Comparison of ENCODE assay signal across 10 mouse cellular contexts in the genomic region with DNA sequence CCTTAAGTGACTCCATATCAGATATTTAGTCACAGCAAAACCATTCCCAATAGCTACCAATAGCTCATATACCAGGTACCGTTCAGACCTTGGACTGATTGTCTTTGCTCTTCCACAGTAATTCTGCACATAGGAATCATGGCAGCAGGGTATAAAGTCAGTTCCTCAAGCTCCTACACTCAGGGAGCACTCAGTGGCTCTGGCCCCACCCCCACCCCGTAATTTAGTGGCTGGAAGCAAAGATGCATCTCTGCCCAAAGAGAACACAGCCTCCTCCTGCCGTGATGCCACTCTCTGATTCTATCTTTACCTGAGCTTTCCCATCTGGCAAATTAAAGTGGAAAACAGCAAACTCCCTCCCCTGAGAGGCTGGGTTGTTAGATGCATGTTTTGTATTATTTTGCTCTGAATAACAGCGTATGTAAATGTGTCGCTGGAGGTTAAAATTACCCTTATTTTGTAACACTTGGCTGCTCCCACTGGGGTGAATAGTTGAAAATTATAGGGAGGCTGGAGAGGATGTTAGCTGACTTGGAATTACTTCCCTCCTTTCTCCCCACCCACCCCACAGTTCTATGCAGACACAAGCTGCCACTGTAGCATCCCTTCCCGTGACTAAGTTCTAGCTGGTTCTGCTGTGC. TPM values are rescaled to one million over a fixed set of nuclear protein-coding genes. Genes with fewer than 3 reads are reported as not detected.
DNase-seq lines count a peak whose midpoint lies in the region; ATAC-seq and TF ChIP-seq lines count a peak whose summit lies in the region.
"Had no signal": no experiment of that assay in that cellular context is flagged by ENCODE, and none has a peak within 500 bp of the region (broad histone marks: within the 10 kb centered on the region; RNA-seq: fewer than 3 reads in every experiment).

No protein-coding gene starts in this region.

- no peaks in the 10 kb centered on the region for H3K36me3 ChIP-seq in midbrain, embryonic 10.5 days
- H3K36me3 ChIP-seq in midbrain, postnatal 0 days (ENCODE audit: insufficient read depth, low read length): no peaks in the 10 kb centered on the region
- H3K36me3 ChIP-seq in forebrain, embryonic 16.5 days (ENCODE audit: control insufficient read depth, insufficient read depth): no peaks in the 10 kb centered on the region
- no peaks in the 10 kb centered on the region for H3K36me3 ChIP-seq in liver, embryonic 12.5 days

- no peak for TF ChIP-seq CTCF in midbrain, postnatal 0 days (IDR thresholded peaks at IDR 0.05)

- WGBS in midbrain, embryonic 10.5 days: 71% methylated on average over 6 of the region's 6 CpGs
- 42% methylated on average over 6 of the region's 6 CpGs for WGBS in midbrain, postnatal 0 days
- WGBS in forebrain, embryonic 16.5 days: 21% methylated on average over 6 of the region's 6 CpGs
- WGBS in liver, embryonic 12.5 days (ENCODE audit: insufficient replicate concordance): 46% methylated on average over 6 of the region's 6 CpGs

- intact Hi-C loops in heart, postnatal 36 days (cut with DNase I): no loop called here

- H3K4me3 ChIP-seq in midbrain, embryonic 10.5 days: no peak overlapping the region
- no peak overlapping the region for H3K4me3 ChIP-seq in midbrain, postnatal 0 days (ENCODE audit: low read depth, low read length)
- no peak overlapping the region for H3K4me3 ChIP-seq in forebrain, embryonic 16.5 days (replicated peaks; ENCODE audit: low read length)
- no peak overlapping the region for H3K4me3 ChIP-seq in liver, embryonic 12.5 days

- H3K9ac ChIP-seq in midbrain, postnatal 0 days (replicated peaks; ENCODE audit: low read length, poor library complexity, severe bottlenecking): no peak overlapping the region
- H3K9ac ChIP-seq in forebrain, embryonic 16.5 days (replicated peaks; ENCODE audit: low read depth, low read length): no peak overlapping the region
- H3K9ac ChIP-seq in liver, embryonic 12.5 days: no peak overlapping the region

- no peak overlapping the region for H3K4me2 ChIP-seq in midbrain, postnatal 0 days (ENCODE audit: low read depth, low read length, poor library complexity, severe bottlenecking)
- H3K4me2 ChIP-seq in forebrain, embryonic 16.5 days (ENCODE audit: low read length): peak overlapping the region; percentile 13
- no peak overlapping the region for H3K4me2 ChIP-seq in liver, embryonic 12.5 days

- DNase-seq in midbrain, embryonic 10.5 days (ENCODE audit: low spot score): no peak
- DNase-seq in midbrain, postnatal 0 days (ENCODE audit: low spot score): no peak
- DNase-seq in spleen, adult 12 weeks (ENCODE audit: low spot score): no peak
- DNase-seq in heart, postnatal 36 days: no peak
- DNase-seq: adrenal gland, postnatal 36 days; thymus, postnatal 25 days had no signal

- 0 out of 2 replicates have a peak, but pooled peaks cover 3% of the 10 kb centered on the region for H3K27me3 ChIP-seq in midbrain, embryonic 10.5 days (ENCODE audit: low read depth, poor library complexity, severe bottlenecking)
- H3K27me3 ChIP-seq in midbrain, postnatal 0 days (ENCODE audit: insufficient read depth, low read length): no peaks in the 10 kb centered on the region
- peaks cover 6% of the 10 kb centered on the region; the same call in 1 of the 2 replicates for H3K27me3 ChIP-seq in forebrain, embryonic 16.5 days (replicated peaks; ENCODE audit: control insufficient read depth, insufficient read depth, low read length)
- H3K27me3 ChIP-seq in liver, embryonic 12.5 days (replicated peaks): peaks cover 20% of the 10 kb centered on the region; the same call in 1 of the 2 replicates

- ATAC-seq in midbrain, postnatal 0 days (ENCODE audit: low FRiP score): no peak
- ATAC-seq in forebrain, embryonic 16.5 days: peak; percentile 84
- ATAC-seq in liver, embryonic 12.5 days: no peak
- no peak for ATAC-seq in cerebellum, adult (ENCODE audit: insufficient number of reproducible peaks, low FRiP score, low TSS enrichment)

- peaks cover 26% of the 10 kb centered on the region for H3K4me1 ChIP-seq in midbrain, embryonic 10.5 days
- H3K4me1 ChIP-seq in midbrain, postnatal 0 days (ENCODE audit: insufficient read depth, low read length): peaks cover 6% of the 10 kb centered on the region; the same call in 1 of the 2 replicates
- H3K4me1 ChIP-seq in forebrain, embryonic 16.5 days (replicated peaks; ENCODE audit: control insufficient read depth, insufficient read depth, low read length): peaks cover 25% of the 10 kb centered on the region
- H3K4me1 ChIP-seq in liver, embryonic 12.5 days: no peaks in the 10 kb centered on the region

- peak overlapping the region; percentile 28; the same call in 1 of the 2 replicates for H3K27ac ChIP-seq in midbrain, embryonic 10.5 days (replicated peaks)
- H3K27ac ChIP-seq in midbrain, postnatal 0 days (ENCODE audit: low read depth, low read length): no peak overlapping the region
- H3K27ac ChIP-seq in forebrain, embryonic 16.5 days (ENCODE audit: low read length): peak overlapping the region; percentile 41; the same call in 1 of the 2 replicates
- 0 out of 2 replicates have a peak overlapping the region, but pooled peaks have one; percentile 5 for H3K27ac ChIP-seq in liver, embryonic 12.5 days

- H3K9me3 ChIP-seq in midbrain, embryonic 10.5 days (replicated peaks): no peaks in the 10 kb centered on the region
- no peaks in the 10 kb centered on the region for H3K9me3 ChIP-seq in midbrain, postnatal 0 days (ENCODE audit: low read length)
- H3K9me3 ChIP-seq in forebrain, embryonic 16.5 days (ENCODE audit: control insufficient read depth, low read length): no peaks in the 10 kb centered on the region
- no peaks in the 10 kb centered on the region for H3K9me3 ChIP-seq in liver, embryonic 12.5 days (replicated peaks)

RNA-seq across cellular contexts. Expression of gene Parva, which starts 37.6 kb away (rescaled TPM):
- polyA plus RNA-seq in midbrain, embryonic 10.5 days (2016; fragmentation: Nextera tagmentation; extraction: Ambion mirVana): 50.9 and 55.6 TPM in 2 replicates
- 23.2 and 25.8 TPM in 2 replicates for total RNA-seq in midbrain, postnatal 0 days (2014; rRNA removed)
- polyA plus RNA-seq in midbrain, postnatal 0 days (2015; fragmentation: Nextera tagmentation; extraction: Ambion mirVana): 22.9 and 23.3 TPM in 2 replicates
- polyA plus RNA-seq in forebrain, embryonic 16.5 days (2015; fragmentation: Nextera tagmentation; extraction: Ambion mirVana): 21.1 and 27.1 TPM in 2 replicates
- 13.2 and 13.6 TPM in 2 replicates for polyA plus RNA-seq in liver, embryonic 12.5 days (2016; fragmentation: Nextera tagmentation; extraction: Ambion mirVana)
- 10 to 100 TPM; 55.3 to 56.4 TPM for total RNA-seq in heart, postnatal 36 days (2021)
- total RNA-seq: MEL had no signal
